Mouse (Mus musculus): ENCODE results near the gene Atrnl1. TPM values are rescaled to one million over a fixed set of nuclear protein-coding genes. Genes with fewer than 3 reads are reported as not detected.

The Atrnl1 gene
- polyA plus RNA-seq, 1 experiment from 2014 or later, result 8.1 TPM

DNA sequence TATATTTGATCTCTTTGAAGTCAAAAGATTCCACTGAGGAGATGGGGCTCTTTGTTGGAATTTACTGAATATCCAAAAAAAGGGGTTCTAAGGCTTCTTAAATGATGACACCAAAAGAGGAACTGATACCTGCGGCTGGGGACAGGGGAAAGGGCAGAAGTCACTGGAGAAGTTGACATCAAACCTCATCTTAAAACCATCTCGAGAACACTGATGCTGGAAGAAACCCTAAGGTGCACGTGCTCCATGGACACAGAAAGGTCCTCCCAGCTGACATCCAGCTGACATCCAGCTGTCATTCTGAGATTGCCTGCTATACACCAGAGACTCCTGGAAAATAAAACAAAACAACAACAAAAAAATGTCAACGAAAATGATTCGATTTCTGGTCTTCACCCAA is 19.9 kb upstream of the Atrnl1 start:
- 79% methylated on average over 5 of the region's 5 CpGs for WGBS
- Histone ChIP-seq H3K36me3 (no peaks in the 10 kb centered on the region), H3K9ac (no peak overlapping the region), H3K9me3 (no peaks in the 10 kb centered on the region), H3K4me3 (no peak overlapping the region), H3K27ac (replicated peaks) (no peak overlapping the region), H3K4me2 (no peak overlapping the region), H3K4me1 (replicated peaks) (no peaks in the 10 kb centered on the region), H3K27me3 (no peaks in the 10 kb centered on the region)
- no peak for ATAC-seq (ENCODE audit: low read depth)

DNA sequence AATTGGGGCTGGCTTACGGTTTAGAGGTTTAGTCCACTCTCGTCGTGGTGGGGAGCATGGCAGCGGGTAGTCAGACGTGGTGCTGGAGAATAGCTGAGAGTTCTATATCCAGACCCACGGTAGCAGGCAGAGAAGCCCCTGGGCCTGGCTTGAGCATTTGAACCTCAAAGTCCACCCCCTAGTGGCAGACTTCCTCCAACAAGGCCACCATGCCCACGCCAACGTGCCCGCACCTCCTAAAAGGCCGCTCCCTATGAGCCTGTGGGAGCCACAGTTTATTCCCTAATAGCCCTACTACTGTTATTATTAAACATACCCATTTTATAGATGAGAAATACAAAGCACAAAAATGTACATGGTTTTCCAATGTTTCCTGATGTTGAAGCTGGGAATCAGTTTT is 19.2 kb upstream of the Atrnl1 start:
- no peaks in the 10 kb centered on the region for H3K4me1 ChIP-seq (replicated peaks)
- ATAC-seq (ENCODE audit: low read depth), result no peak
- no peaks in the 10 kb centered on the region for H3K36me3 ChIP-seq
- 79% methylated on average over 10 of the region's 10 CpGs for WGBS
- H3K9ac ChIP-seq, result no peak overlapping the region
- no peak overlapping the region for H3K4me2 ChIP-seq
- H3K27me3 ChIP-seq, result no peaks in the 10 kb centered on the region
- H3K4me3 ChIP-seq, result no peak overlapping the region
- no peak overlapping the region for H3K27ac ChIP-seq (replicated peaks)
- no peaks in the 10 kb centered on the region for H3K9me3 ChIP-seq

DNA sequence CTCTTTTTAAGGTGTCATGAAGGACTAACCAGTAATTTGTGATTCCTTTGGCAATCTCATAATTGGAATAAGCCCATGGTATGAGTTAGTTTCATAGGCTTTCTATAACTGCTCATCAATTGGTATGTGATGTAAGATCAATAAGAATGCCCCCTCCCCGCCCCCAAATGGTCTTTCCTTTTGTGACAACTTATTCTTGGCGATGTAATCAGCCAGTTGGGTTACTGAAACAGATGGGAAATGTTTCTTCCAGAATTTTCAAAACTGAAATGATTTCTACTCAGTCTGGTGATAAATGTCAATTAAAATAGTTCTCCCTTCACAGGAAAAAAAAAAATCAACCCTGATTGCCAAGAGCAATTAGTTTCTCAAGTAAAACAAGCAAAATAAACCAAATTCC is 18.5 kb upstream of the Atrnl1 start:
- Histone ChIP-seq H3K27me3 (no peaks in the 10 kb centered on the region), H3K9me3 (no peaks in the 10 kb centered on the region), H3K27ac (replicated peaks) (no peak overlapping the region), H3K9ac (no peak overlapping the region), H3K36me3 (no peaks in the 10 kb centered on the region), H3K4me3 (no peak overlapping the region), H3K4me2 (no peak overlapping the region), H3K4me1 (replicated peaks) (no peaks in the 10 kb centered on the region)
- WGBS, result 94% methylated on average over 2 of the region's 2 CpGs
- ATAC-seq (ENCODE audit: low read depth), result no peak

- no peaks in the 10 kb centered on the region; the same call in 1 of the 2 replicates for H3K4me1 ChIP-seq (replicated peaks)
- H3K4me2 ChIP-seq, result no peak overlapping the region
- H3K36me3 ChIP-seq, result no peaks in the 10 kb centered on the region
- H3K27me3 ChIP-seq, result no peaks in the 10 kb centered on the region
- no peak overlapping the region for H3K9ac ChIP-seq
- H3K9me3 ChIP-seq, result no peaks in the 10 kb centered on the region
- 53% methylated on average over 8 of the region's 8 CpGs for WGBS
- ATAC-seq (ENCODE audit: low read depth), result no peak
- H3K4me3 ChIP-seq, result no peak overlapping the region
- no peak overlapping the region for H3K27ac ChIP-seq (replicated peaks)
Measured at GRCm38 (mm10) chr19:57599126-57599525, 11.7 kb upstream of the Atrnl1 start.

- H3K36me3 ChIP-seq, result no peaks in the 10 kb centered on the region
- no peak overlapping the region for H3K4me3 ChIP-seq
- no peaks in the 10 kb centered on the region for H3K27me3 ChIP-seq
- no peak overlapping the region for H3K9ac ChIP-seq
- no peaks in the 10 kb centered on the region; the same call in 1 of the 2 replicates for H3K4me1 ChIP-seq (replicated peaks)
- no peak overlapping the region for H3K27ac ChIP-seq (replicated peaks)
- no peaks in the 10 kb centered on the region for H3K9me3 ChIP-seq
- no peak for ATAC-seq (ENCODE audit: low read depth)
- no peak overlapping the region for H3K4me2 ChIP-seq
- WGBS, result 75% methylated on average over 16 of the region's 16 CpGs
Measured at GRCm38 (mm10) chr19:57600233-57600929, 10.5 kb upstream of the Atrnl1 start.

GRCm38 (mm10) chr19:57600930-57601328 is 9.9 kb upstream of the Atrnl1 start:
- 86% methylated on average over 2 of the region's 2 CpGs for WGBS
- Histone ChIP-seq H3K27ac (replicated peaks) (no peak overlapping the region), H3K4me2 (no peak overlapping the region), H3K27me3 (no peaks in the 10 kb centered on the region), H3K9ac (no peak overlapping the region), H3K36me3 (no peaks in the 10 kb centered on the region), H3K4me1 (replicated peaks) (no peaks in the 10 kb centered on the region; the same call in 1 of the 2 replicates), H3K4me3 (no peak overlapping the region), H3K9me3 (no peaks in the 10 kb centered on the region)
- ATAC-seq (ENCODE audit: low read depth), result no peak

DNA sequence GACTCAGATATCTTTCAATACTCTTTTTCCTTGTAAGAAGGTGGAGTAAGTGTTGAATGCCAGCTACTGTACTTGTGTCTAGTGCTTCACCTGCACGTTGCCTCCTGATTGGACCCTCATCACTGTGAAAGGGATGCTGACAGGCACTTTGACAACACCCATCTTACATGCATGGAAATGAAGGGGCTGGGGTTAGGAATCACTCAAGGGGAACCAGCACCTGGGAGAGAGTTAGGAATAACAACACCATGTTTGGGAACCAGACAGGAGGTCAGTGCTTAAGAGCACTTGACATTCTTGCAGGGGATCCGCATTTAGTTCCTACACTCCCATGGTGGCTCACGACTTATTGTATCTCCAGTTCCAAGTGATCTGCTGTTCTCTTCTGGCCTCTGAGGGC is 7.2 kb upstream of the Atrnl1 start:
- no peak overlapping the region for H3K4me3 ChIP-seq
- H3K4me1 ChIP-seq (replicated peaks), result no peaks in the 10 kb centered on the region; the same call in 1 of the 2 replicates
- no peak for ATAC-seq (ENCODE audit: low read depth)
- no peak overlapping the region for H3K27ac ChIP-seq (replicated peaks)
- no peak overlapping the region for H3K4me2 ChIP-seq
- no peaks in the 10 kb centered on the region for H3K27me3 ChIP-seq
- no peaks in the 10 kb centered on the region for H3K9me3 ChIP-seq
- no peak overlapping the region for H3K9ac ChIP-seq
- 86% methylated on average over 3 of the region's 3 CpGs for WGBS
- no peaks in the 10 kb centered on the region for H3K36me3 ChIP-seq

DNA sequence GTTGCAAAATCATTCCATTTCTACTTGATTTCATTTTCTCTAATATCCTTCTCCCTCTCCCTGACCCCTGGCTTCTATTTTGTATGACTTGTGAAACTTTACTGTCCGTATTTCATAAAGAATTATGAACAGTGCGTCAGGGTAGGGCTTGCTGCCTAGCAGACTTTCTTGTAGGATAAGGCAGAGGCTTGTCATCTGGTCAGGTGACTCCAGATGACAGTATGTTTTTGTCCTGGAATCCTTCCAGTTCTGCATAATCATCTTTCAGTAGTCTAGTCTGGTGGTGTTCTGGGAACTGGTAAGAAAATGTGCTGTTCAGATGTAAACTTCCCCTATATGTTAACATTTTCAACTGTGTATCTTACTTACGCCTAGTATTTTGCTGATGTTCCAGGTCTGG is 4.9 kb upstream of the Atrnl1 start:
- no peaks in the 10 kb centered on the region for H3K36me3 ChIP-seq
- H3K9ac ChIP-seq, result no peak overlapping the region
- WGBS, result 90% methylated on average over 3 of the region's 3 CpGs
- H3K4me2 ChIP-seq, result no peak overlapping the region
- H3K9me3 ChIP-seq, result no peaks in the 10 kb centered on the region
- no peak overlapping the region for H3K27ac ChIP-seq (replicated peaks)
- no peak for ATAC-seq (ENCODE audit: low read depth)
- H3K4me1 ChIP-seq (replicated peaks), result peaks cover 6% of the 10 kb centered on the region; the same call in 1 of the 2 replicates
- H3K27me3 ChIP-seq, result no peaks in the 10 kb centered on the region
- H3K4me3 ChIP-seq, result no peak overlapping the region

GRCm38 (mm10) chr19:57606351-57606750 is 4.5 kb upstream of the Atrnl1 start:
- 86% methylated on average over 10 of the region's 10 CpGs for WGBS
- no peak overlapping the region for H3K9ac ChIP-seq
- H3K27ac ChIP-seq (replicated peaks), result no peak overlapping the region
- no peaks in the 10 kb centered on the region for H3K27me3 ChIP-seq
- H3K4me3 ChIP-seq, result no peak overlapping the region
- no peak overlapping the region for H3K4me2 ChIP-seq
- no peaks in the 10 kb centered on the region for H3K9me3 ChIP-seq
- peaks cover 6% of the 10 kb centered on the region; the same call in 1 of the 2 replicates for H3K4me1 ChIP-seq (replicated peaks)
- no peak for ATAC-seq (ENCODE audit: low read depth)
- no peaks in the 10 kb centered on the region for H3K36me3 ChIP-seq

- peak overlapping the region; percentile 98 for H3K27ac ChIP-seq (replicated peaks)
- no peaks in the 10 kb centered on the region for H3K27me3 ChIP-seq
- H3K36me3 ChIP-seq, result no peaks in the 10 kb centered on the region
- H3K4me3 ChIP-seq, result peak overlapping the region; percentile 90
- H3K9ac ChIP-seq, result peak overlapping the region; percentile 94
- ATAC-seq (ENCODE audit: low read depth), result no peak
- H3K4me2 ChIP-seq, result peak overlapping the region; percentile 86
- H3K4me1 ChIP-seq (replicated peaks), result peaks cover 30% of the 10 kb centered on the region
- 20% methylated on average over 12 of the region's 12 CpGs for WGBS
- H3K9me3 ChIP-seq, result no peaks in the 10 kb centered on the region
Measured at GRCm38 (mm10) chr19:57609361-57610057, 1.3 kb upstream of the Atrnl1 start.

DNA sequence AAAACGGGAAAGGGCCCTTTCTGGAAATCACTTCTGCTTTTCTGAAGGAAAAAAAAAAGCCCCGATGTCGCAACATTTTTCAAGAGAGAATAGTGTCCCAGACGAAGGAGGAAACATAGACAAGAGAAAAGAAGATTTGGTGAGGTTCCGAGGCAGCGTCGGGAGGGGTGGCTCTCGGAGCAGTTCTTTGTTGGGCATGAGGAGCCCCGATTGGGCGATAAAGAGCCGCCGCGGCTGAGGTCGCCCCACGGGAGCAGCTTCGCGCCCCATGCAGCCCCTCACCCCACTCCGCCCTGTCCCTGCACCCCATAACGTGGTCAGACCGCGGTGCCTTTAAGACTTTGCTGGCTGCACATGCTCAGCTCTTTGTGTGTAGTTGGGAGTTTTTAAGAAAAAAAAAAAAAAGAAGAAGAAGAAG is 767 bp upstream of the Atrnl1 start:
- H3K9ac ChIP-seq, result peak overlapping the region; percentile 94
- no peaks in the 10 kb centered on the region for H3K27me3 ChIP-seq
- peak; percentile 24; the same call in 1 of the 2 replicates for ATAC-seq (ENCODE audit: low read depth)
- WGBS, result under 1% methylated on average over 21 of the region's 21 CpGs
- peak overlapping the region; percentile 90 for H3K4me3 ChIP-seq
- H3K27ac ChIP-seq (replicated peaks), result peak overlapping the region; percentile 98
- H3K36me3 ChIP-seq, result no peaks in the 10 kb centered on the region
- no peaks in the 10 kb centered on the region for H3K9me3 ChIP-seq
- H3K4me1 ChIP-seq (replicated peaks), result peaks cover 30% of the 10 kb centered on the region
- peak overlapping the region; percentile 86 for H3K4me2 ChIP-seq

DNA sequence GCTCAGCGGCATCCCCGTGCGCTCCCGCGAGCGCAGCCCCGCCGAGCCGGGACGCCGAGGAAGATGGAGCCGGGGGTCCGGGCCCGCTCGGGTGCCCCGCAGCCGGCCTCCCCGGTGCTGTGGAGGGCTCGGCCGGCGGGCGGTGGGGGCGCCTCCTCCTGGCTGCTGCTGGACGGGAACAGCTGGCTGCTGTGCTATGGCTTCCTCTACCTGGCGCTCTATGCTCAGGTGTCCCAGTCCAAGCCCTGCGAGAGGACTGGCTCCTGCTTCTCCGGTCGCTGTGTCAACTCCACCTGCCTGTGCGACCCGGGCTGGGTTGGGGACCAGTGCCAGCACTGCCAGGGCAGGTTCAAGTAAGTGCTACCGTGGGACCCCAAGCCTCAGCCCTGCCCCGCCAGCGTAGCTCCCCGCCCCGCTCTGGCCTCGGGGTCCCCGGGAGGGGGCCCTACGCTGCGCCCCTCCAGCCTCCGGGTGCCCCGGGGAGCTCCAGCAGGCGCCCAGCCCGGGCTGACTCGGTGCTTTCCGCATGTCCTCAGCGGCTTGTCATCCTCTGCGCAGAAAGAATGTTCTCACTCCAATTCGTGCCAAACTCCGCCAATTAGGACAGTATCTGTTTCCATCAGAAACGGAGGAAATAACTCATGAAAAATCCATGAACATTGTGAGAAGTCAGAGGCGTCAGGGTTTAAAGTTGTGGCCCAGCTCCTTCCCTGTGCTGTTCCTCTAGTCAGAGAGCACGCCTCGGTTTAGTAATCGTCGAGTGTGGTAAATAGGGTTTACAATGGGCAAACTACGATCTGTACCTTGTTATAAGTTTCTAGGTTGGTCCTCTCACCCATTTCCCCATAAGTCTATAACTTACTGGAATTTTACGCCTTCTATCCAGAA is 701 bp downstream of the Atrnl1 start:
- peak overlapping the region; percentile 98 for H3K27ac ChIP-seq (replicated peaks)
- under 1% methylated on average over 47 of the region's 57 CpGs for WGBS
- peak; percentile 88 for ATAC-seq (ENCODE audit: low read depth)
- H3K4me3 ChIP-seq, result peak overlapping the region; percentile 90
- peaks cover 34% of the 10 kb centered on the region for H3K4me1 ChIP-seq (replicated peaks)
- no peaks in the 10 kb centered on the region for H3K27me3 ChIP-seq
- H3K4me2 ChIP-seq, result peak overlapping the region; percentile 86
- H3K9ac ChIP-seq, result peak overlapping the region; percentile 94
- H3K36me3 ChIP-seq, result no peaks in the 10 kb centered on the region
- no peaks in the 10 kb centered on the region for H3K9me3 ChIP-seq

Data from neural tube, embryonic 13.5 days (tissue).